Mouse (Mus musculus) liver, postnatal 0 days (tissue): ENCODE results near the gene Mgat5b. TPM values are rescaled to one million over a fixed set of nuclear protein-coding genes. Genes with fewer than 3 reads are reported as not detected.

Experiments
- ATAC-seq: fragments of 200-750 bp; cut with Nextera tagmentation; 2 replicates; pipeline ENCODE4 v1.8.0; 2017; ENCODE audit warnings: mild to moderate bottlenecking, moderate library complexity
- DNase-seq: peaks from one replicate; pipeline ENCODE4 v3.0.0-alpha.2; 2016
- H3K27ac ChIP-seq: fragments of 300-500 bp; sonication (generic); 2 replicates; pipeline ENCODE4 v1.5.1; 2014; ENCODE audit warnings: antibody characterized with exemption, moderate library complexity, mild to moderate bottlenecking, low read depth
- H3K27me3 ChIP-seq: fragments of 300-500 bp; sonication (generic); 2 replicates; pipeline ENCODE4 v1.6.1; 2014; ENCODE audit warnings: low read length, control low read depth, mixed read lengths; ENCODE audit not compliant: insufficient read depth
- H3K36me3 ChIP-seq: fragments of 300-500 bp; sonication (generic); replicated peaks from 2 replicates; pipeline ENCODE4 v1.6.1; 2014; ENCODE audit warnings: mild to moderate bottlenecking, control low read depth, low read length, moderate library complexity, mixed read lengths; ENCODE audit not compliant: insufficient read depth
- H3K4me1 ChIP-seq: fragments of 300-500 bp; sonication (generic); 2 replicates; pipeline ENCODE4 v1.6.1; 2014; ENCODE audit warnings: antibody characterized with exemption, mild to moderate bottlenecking, control low read depth; ENCODE audit not compliant: insufficient read depth
- H3K4me2 ChIP-seq: fragments of 300-500 bp; sonication (generic); 2 replicates; pipeline ENCODE4 v1.6.1; 2014; ENCODE audit warnings: low read depth, mild to moderate bottlenecking, low read length, moderate library complexity, mixed read lengths
- H3K4me3 ChIP-seq: fragments of 300-500 bp; sonication (generic); 2 replicates; pipeline ENCODE4 v1.5.1; 2014; ENCODE audit warnings: low read depth, low read length
- H3K9ac ChIP-seq: fragments of 300-500 bp; sonication (generic); replicated peaks from 2 replicates; pipeline ENCODE4 v1.6.1; 2014; ENCODE audit warnings: mild to moderate bottlenecking, moderate library complexity
- H3K9me3 ChIP-seq: fragments of 300-500 bp; sonication (generic); 2 replicates; pipeline ENCODE4 v1.6.1; 2016; ENCODE audit warnings: mild to moderate bottlenecking, control low read depth, low read length, mixed read lengths
- CTCF ChIP-seq: sonication (generic); IDR thresholded peaks from 2 replicates; pipeline ENCODE4 v1.5.1; 2016; ENCODE audit warnings: antibody characterized with exemption, low read depth
- EP300 ChIP-seq: IDR thresholded peaks from 2 replicates; pipeline ENCODE4 v1.6.1; 2016; ENCODE audit warnings: antibody characterized with exemption, low read depth, mild to moderate bottlenecking
- WGBS: fragments of 180-500 bp; shearing (Covaris S2); extraction: QIAGEN DNeasy Blood & Tissue Kit; methylation state at CpG from one replicate; pipeline ENCODE4 v1.1.7; 2014; ENCODE audit not compliant: insufficient replicate concordance; 5-methylcytosine and 5-hydroxymethylcytosine counted together
- polyA plus RNA-seq: library from polyadenylated mRNA; unstranded; fragments of >200 nt; fragmentation: Nextera tagmentation; extraction: Ambion mirVana; gene quantifications from 2 replicates; pipeline ENCODE4 v1.2.1, GENCODE M21; 2015

Mgat5b gene
- polyA plus RNA-seq, 1 experiment from 2014 or later, result not detected

GRCm38 (mm10) chr11:116982543-116982942 is 63.9 kb downstream of the Mgat5b start:
- no peak for TF ChIP-seq CTCF
- TF ChIP-seq EP300, result no peak
- Histone ChIP-seq H3K27ac (no peak overlapping the region), H3K9ac (no peak overlapping the region), H3K9me3 (no peaks in the 10 kb centered on the region), H3K4me3 (no peak overlapping the region), H3K36me3 (no peaks in the 10 kb centered on the region), H3K4me1 (no peaks in the 10 kb centered on the region), H3K27me3 (no peaks in the 10 kb centered on the region), H3K4me2 (no peak overlapping the region)
- DNase-seq, result no peak
- no peak for ATAC-seq
- 44% methylated on average over 4 of the region's 4 CpGs for WGBS

GRCm38 (mm10) chr11:116985504-116986385 is 67.1 kb downstream of the Mgat5b start:
- Histone ChIP-seq H3K9ac (no peak overlapping the region), H3K4me3 (no peak overlapping the region), H3K4me2 (no peak overlapping the region), H3K27ac (no peak overlapping the region), H3K4me1 (no peaks in the 10 kb centered on the region), H3K27me3 (no peaks in the 10 kb centered on the region), H3K36me3 (no peaks in the 10 kb centered on the region), H3K9me3 (no peaks in the 10 kb centered on the region)
- DNase-seq (peak; percentile 61), ATAC-seq (peak; percentile 59)
- WGBS, result 58% methylated on average over 15 of the region's 15 CpGs
- TF ChIP-seq EP300 (no peak), CTCF (no peak)

- no peak for DNase-seq
- H3K4me2 ChIP-seq, result no peak overlapping the region
- no peak overlapping the region for H3K27ac ChIP-seq
- no peaks in the 10 kb centered on the region for H3K4me1 ChIP-seq
- no peaks in the 10 kb centered on the region for H3K36me3 ChIP-seq
- no peak for ATAC-seq
- no peaks in the 10 kb centered on the region for H3K9me3 ChIP-seq
- H3K9ac ChIP-seq, result no peak overlapping the region
- WGBS, result 78% methylated on average over 8 of the region's 8 CpGs
- H3K4me3 ChIP-seq, result no peak overlapping the region
- H3K27me3 ChIP-seq, result no peaks in the 10 kb centered on the region
- TF ChIP-seq CTCF (no peak), EP300 (no peak)
These were observed 69.5 kb downstream of the Mgat5b start for GRCm38 (mm10) chr11:116988131-116988530.

- Histone ChIP-seq H3K4me3 (no peak overlapping the region), H3K36me3 (no peaks in the 10 kb centered on the region), H3K9ac (no peak overlapping the region), H3K27me3 (peaks cover 20% of the 10 kb centered on the region), H3K4me1 (no peaks in the 10 kb centered on the region), H3K9me3 (no peaks in the 10 kb centered on the region), H3K4me2 (no peak overlapping the region), H3K27ac (no peak overlapping the region)
- TF ChIP-seq CTCF (no peak), EP300 (no peak)
- no peak for ATAC-seq
- 76% methylated on average over 7 of the region's 7 CpGs for WGBS
- no peak for DNase-seq
These were observed 71.6 kb downstream of the Mgat5b start for GRCm38 (mm10) chr11:116990231-116990630.

GRCm38 (mm10) chr11:116991410-116991809 is 72.7 kb downstream of the Mgat5b start:
- no peak overlapping the region for H3K4me2 ChIP-seq
- H3K27me3 ChIP-seq, result peaks cover 29% of the 10 kb centered on the region
- no peak for TF ChIP-seq CTCF
- TF ChIP-seq EP300, result no peak
- H3K9me3 ChIP-seq, result no peaks in the 10 kb centered on the region
- DNase-seq (no peak), ATAC-seq (no peak)
- no peak overlapping the region for H3K9ac ChIP-seq
- 74% methylated on average over 8 of the region's 8 CpGs for WGBS
- no peak overlapping the region for H3K27ac ChIP-seq
- no peaks in the 10 kb centered on the region for H3K4me1 ChIP-seq
- no peaks in the 10 kb centered on the region for H3K36me3 ChIP-seq
- H3K4me3 ChIP-seq, result no peak overlapping the region

- 64% methylated on average over 6 of the region's 6 CpGs for WGBS
- Histone ChIP-seq H3K27ac (no peak overlapping the region), H3K27me3 (peaks cover 30% of the 10 kb centered on the region), H3K9me3 (no peaks in the 10 kb centered on the region), H3K9ac (no peak overlapping the region), H3K4me3 (no peak overlapping the region), H3K4me2 (no peak overlapping the region), H3K36me3 (no peaks in the 10 kb centered on the region), H3K4me1 (no peaks in the 10 kb centered on the region)
- DNase-seq, result no peak
- TF ChIP-seq EP300 (no peak), CTCF (no peak)
- ATAC-seq, result no peak
These were observed 73.3 kb downstream of the Mgat5b start for GRCm38 (mm10) chr11:116991964-116992363.
